9 mouse cellular contexts compared by ENCODE assay signal in genomic region chr19:45812673-45813252, GRCm38 (mm10). TPM values are rescaled to one million over a fixed set of nuclear protein-coding genes. Genes with fewer than 3 reads are reported as not detected.
DNase-seq lines count a peak whose midpoint lies in the region; ATAC-seq lines count a peak whose summit lies in the region.
"Had no signal": no experiment of that assay in that cellular context is flagged by ENCODE, and none has a peak within 500 bp of the region (broad histone marks: within the 10 kb centered on the region; RNA-seq: fewer than 3 reads in every experiment).

No protein-coding gene starts in this region.

- no peak for ATAC-seq in lung, embryonic 15.5 days (ENCODE audit: borderline replicate concordance, extremely low read depth, low FRiP score, low TSS enrichment)
- no peak for ATAC-seq in embryonic facial prominence, embryonic 14.5 days (ENCODE audit: low read depth)
- ATAC-seq in limb, embryonic 11.5 days (ENCODE audit: insufficient number of reproducible peaks, low FRiP score, low TSS enrichment, low read depth) = no peak

- H3K27me3 ChIP-seq in lung, embryonic 15.5 days = 0 out of 2 replicates have a peak, but pooled peaks cover 6% of the 10 kb centered on the region
- peaks cover 9% of the 10 kb centered on the region; the same call in 1 of the 2 replicates for H3K27me3 ChIP-seq in embryonic facial prominence, embryonic 14.5 days (replicated peaks; ENCODE audit: control insufficient read depth, insufficient read depth, low read length)
- H3K27me3 ChIP-seq in limb, embryonic 11.5 days (ENCODE audit: control insufficient read depth, insufficient read depth, low read length) = peaks cover 3% of the 10 kb centered on the region

- DNase-seq in lung, adult 18-20 months = no peak
- DNase-seq in embryonic facial prominence, embryonic 14.5 days (ENCODE audit: low spot score) = no peak
- no peak for DNase-seq in limb, embryonic 11.5 days (ENCODE audit: low spot score)
- DNase-seq in retina, postnatal 1 day = peak; percentile 66
- DNase-seq in frontal cortex, postnatal 10 days (ENCODE audit: low spot score in 2 of 2) = no peak
- DNase-seq in kidney, postnatal 25 days = no peak
- DNase-seq in adrenal gland, postnatal 36 days = no peak

- no peak overlapping the region for H3K9ac ChIP-seq in lung, embryonic 15.5 days
- no peak overlapping the region for H3K9ac ChIP-seq in embryonic facial prominence, embryonic 14.5 days (ENCODE audit: low read depth, low read length)
- no peak overlapping the region for H3K9ac ChIP-seq in limb, embryonic 11.5 days (ENCODE audit: low read length)

- peaks cover 41% of the 10 kb centered on the region for H3K4me1 ChIP-seq in lung, embryonic 15.5 days
- H3K4me1 ChIP-seq in embryonic facial prominence, embryonic 14.5 days (ENCODE audit: control insufficient read depth, insufficient read depth, low read length) = peaks cover 12% of the 10 kb centered on the region
- peaks cover 31% of the 10 kb centered on the region for H3K4me1 ChIP-seq in limb, embryonic 11.5 days (ENCODE audit: control insufficient read depth, insufficient read depth, low read length)

- no peak overlapping the region for H3K27ac ChIP-seq in lung, embryonic 15.5 days
- no peak overlapping the region for H3K27ac ChIP-seq in embryonic facial prominence, embryonic 14.5 days (replicated peaks; ENCODE audit: low read depth, low read length)
- no peak overlapping the region for H3K27ac ChIP-seq in limb, embryonic 11.5 days (replicated peaks; ENCODE audit: low read depth, low read length)

- no peak overlapping the region for H3K4me3 ChIP-seq in lung, embryonic 15.5 days
- H3K4me3 ChIP-seq in embryonic facial prominence, embryonic 14.5 days (ENCODE audit: low read depth, low read length) = peak overlapping the region; percentile 14; the same call in 1 of the 2 replicates
- H3K4me3 ChIP-seq in limb, embryonic 11.5 days (ENCODE audit: low read depth, low read length) = no peak overlapping the region

- peak overlapping the region; percentile 53 for H3K4me2 ChIP-seq in lung, embryonic 15.5 days
- H3K4me2 ChIP-seq in embryonic facial prominence, embryonic 14.5 days (ENCODE audit: low read depth, low read length) = peak overlapping the region; percentile 35
- H3K4me2 ChIP-seq in limb, embryonic 11.5 days (ENCODE audit: low read depth, severe bottlenecking) = peak overlapping the region; percentile 35; the same call in 1 of the 2 replicates

- 12% methylated on average over 8 of the region's 8 CpGs for WGBS in lung, embryonic 15.5 days
- WGBS in embryonic facial prominence, embryonic 14.5 days = 19% methylated on average over 8 of the region's 8 CpGs
- 17% methylated on average over 8 of the region's 8 CpGs for WGBS in limb, embryonic 11.5 days

- no peaks in the 10 kb centered on the region for H3K9me3 ChIP-seq in lung, embryonic 15.5 days
- H3K9me3 ChIP-seq in embryonic facial prominence, embryonic 14.5 days (ENCODE audit: control insufficient read depth, low read length) = no peaks in the 10 kb centered on the region
- no peaks in the 10 kb centered on the region for H3K9me3 ChIP-seq in limb, embryonic 11.5 days (ENCODE audit: control insufficient read depth, low read length)

- H3K36me3 ChIP-seq in lung, embryonic 15.5 days = no peaks in the 10 kb centered on the region
- no peaks in the 10 kb centered on the region; the same call in 1 of the 2 replicates for H3K36me3 ChIP-seq in embryonic facial prominence, embryonic 14.5 days (ENCODE audit: control insufficient read depth, insufficient read depth, low read length)
- H3K36me3 ChIP-seq in limb, embryonic 11.5 days (ENCODE audit: control insufficient read depth, insufficient read depth, low read length) = peaks cover 2% of the 10 kb centered on the region; the same call in 1 of the 2 replicates

RNA-seq across cellular contexts. Expression of gene Kcnip2, which starts 3.1 kb away (rescaled TPM):
- 2.6 and 3.3 TPM in 2 replicates for polyA plus RNA-seq in lung, embryonic 15.5 days (2015; fragmentation: Nextera tagmentation; extraction: Ambion mirVana)
- polyA plus RNA-seq in embryonic facial prominence, embryonic 14.5 days (2014; fragmentation: Nextera tagmentation; extraction: Ambion mirVana) = 1.4 and 1.5 TPM in 2 replicates
- 0.28 and 0.67 TPM in 2 replicates for polyA plus RNA-seq in limb, embryonic 11.5 days (2014; fragmentation: Nextera tagmentation; extraction: Ambion mirVana)
- under 1 TPM; 0.23 to 0.36 TPM for total RNA-seq in adrenal gland, postnatal 36 days (2021)
- total RNA-seq: hematopoietic stem cell, adult 5-6 weeks had no signal

RNA-seq across cellular contexts. Expression of gene Mgea5, which starts 29.1 kb away (rescaled TPM):
- polyA plus RNA-seq in lung, embryonic 15.5 days (2015; fragmentation: Nextera tagmentation; extraction: Ambion mirVana) = 44.7 and 51.9 TPM in 2 replicates
- 52.3 and 56.5 TPM in 2 replicates for polyA plus RNA-seq in embryonic facial prominence, embryonic 14.5 days (2014; fragmentation: Nextera tagmentation; extraction: Ambion mirVana)
- 65.5 and 75.1 TPM in 2 replicates for polyA plus RNA-seq in limb, embryonic 11.5 days (2014; fragmentation: Nextera tagmentation; extraction: Ambion mirVana)
- total RNA-seq in adrenal gland, postnatal 36 days (2021) = 10 to 100 TPM; 58.5 to 67.4 TPM
